Mouse (Mus musculus) frontal cortex, postnatal 14 days (tissue): ENCODE results near the gene Ccnb1.
"Not testable (repeated sequence)": the region's sequence is repeated elsewhere in the genome, so short reads cannot be mapped to it uniquely, and the experiment has no call there.

Experiments used
- DNase-seq, 2 experiments: peaks; one replicate each; pipeline ENCODE4 v3.0.0; 2022; ENCODE audit warnings: low spot score in 2 of 2

The Ccnb1 gene

DNA sequence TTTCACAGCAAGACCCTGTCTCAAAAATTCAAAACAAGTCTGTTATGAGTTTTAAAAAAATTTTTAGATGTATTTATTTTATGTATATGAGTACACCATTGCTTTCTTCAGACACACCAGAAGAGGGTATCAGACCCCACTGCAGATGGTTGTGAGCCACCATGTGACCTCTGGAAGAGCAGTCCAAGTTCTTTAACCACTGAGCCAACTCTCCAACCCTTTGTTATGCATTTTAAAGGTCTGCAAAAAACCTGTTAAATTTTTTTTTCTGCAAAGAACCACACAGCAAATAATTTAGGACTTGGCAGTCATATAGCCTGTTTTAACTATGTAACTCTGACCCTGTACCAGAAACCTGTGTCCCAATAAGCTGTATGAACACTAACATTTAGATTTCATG, 11.7 kb downstream of the Ccnb1 start:
- no peak for DNase-seq

DNA sequence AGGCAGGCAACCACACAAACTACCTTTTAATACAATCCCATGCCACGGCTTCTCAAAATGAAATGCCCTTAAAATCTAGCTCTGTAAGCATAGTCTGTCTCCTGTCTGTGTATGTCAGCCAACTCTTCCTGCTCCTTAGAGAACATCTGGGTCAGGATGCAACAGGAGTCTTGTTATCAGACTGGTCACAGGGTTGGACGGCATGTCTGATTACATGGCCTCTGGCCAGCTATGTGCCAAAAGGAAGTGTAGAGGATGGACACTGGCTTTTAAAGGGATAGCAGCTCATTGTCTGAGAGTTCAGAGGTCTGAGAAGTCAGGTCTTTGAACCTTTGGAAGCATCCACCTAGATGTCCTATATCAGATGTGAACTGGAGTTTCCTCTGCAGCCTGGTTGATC, 31.0 kb downstream of the Ccnb1 start:
- no peak for DNase-seq

DNA sequence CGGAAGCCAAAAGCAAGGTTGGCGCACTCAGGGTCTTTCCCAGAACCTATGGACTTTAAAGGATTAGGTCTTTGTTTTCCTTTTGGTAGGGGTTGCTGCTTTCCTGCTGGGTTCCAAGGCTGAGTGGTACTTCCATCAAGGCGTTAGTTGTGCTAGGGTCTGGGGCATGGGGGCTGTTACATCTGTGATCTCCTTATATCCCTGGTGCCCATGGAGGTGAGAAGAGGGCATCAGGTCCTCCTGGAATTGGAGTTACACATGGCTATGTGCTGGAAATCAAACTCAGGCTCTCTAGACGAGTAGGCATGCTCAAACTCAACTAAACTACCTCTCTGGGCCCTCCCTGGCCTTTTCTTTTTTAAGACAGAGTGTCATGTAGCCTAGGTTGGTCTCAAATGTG, 32.2 kb downstream of the Ccnb1 start:
- DNase-seq: no peak

DNA sequence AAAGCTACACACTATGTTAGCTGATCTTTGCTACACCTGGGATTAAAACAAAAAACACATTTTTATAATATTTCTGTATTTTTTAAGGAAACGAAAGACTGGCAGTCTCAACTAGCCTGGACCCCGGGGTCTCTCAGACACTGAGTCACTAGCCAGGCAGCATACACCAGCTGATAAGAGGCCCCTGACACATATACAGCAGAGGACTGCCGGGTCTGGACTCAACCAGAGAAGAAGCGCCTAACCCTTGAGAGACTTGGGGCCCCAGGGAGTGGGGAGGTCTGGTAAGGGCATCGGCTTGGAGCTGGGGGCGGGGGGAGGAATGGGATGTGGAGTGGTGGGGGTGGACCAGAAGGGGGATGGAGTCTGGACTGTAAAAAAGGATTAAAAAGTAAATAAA, 33.4 kb downstream of the Ccnb1 start:
- DNase-seq: no peak

DNA sequence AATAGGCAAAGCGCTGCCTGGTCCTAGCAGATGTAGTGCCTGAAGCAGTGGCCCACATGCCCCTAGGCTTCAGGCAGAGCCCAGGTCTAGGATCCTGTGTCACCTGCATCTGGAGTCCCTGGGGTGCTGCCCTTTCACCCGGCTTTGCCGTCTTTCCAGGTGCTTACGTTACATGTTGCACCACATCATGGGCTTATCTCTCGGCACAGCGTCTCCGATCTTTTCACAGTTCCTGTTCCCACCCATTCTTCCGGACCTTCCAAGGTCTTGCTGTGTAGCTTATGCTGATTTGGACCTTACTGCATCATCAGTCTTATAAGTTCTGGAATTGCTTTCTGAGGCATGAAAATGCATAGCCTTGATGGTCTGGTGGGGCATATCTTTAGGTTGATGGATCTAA, 33.8 kb downstream of the Ccnb1 start:
- no peak for DNase-seq

DNA sequence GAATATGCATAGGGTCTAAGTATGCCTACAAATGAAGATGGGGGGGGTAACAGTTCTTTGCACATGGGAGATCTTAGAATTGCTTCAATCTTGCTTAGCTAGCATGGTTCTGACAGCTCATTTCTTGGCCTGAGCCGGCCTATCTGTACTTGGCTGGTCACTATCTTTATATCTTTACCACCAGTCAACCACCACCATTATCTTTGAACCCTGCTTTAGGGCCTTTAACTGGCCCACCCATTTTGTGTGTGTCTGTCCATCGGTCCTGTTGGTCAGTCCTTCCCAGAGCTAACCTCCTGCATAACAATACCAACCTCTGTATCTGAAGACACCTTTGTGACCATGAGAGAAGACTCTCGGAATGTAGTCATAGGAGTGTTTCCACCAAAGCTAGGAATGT, 35.0 kb downstream of the Ccnb1 start:
- no peak for DNase-seq

DNA sequence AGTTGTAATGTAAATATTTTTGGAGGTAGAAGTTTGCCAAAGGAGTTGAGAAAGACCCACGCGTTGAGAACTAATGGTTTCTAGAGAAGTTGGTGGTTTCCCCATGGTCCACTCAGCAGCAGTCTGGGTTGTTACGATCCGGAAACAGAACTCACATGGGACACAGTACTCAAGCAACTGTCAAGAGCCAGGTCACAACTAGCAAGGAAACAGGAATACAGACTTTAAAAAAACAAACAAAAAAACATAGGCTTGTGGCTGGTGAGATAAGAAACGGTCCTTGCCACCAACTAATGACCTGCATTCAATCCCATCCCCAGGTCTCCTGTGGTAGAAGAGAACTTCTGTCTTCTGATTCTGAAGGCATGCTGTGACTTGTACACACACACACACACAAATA, 35.6 kb downstream of the Ccnb1 start:
- DNase-seq: no peak

DNA sequence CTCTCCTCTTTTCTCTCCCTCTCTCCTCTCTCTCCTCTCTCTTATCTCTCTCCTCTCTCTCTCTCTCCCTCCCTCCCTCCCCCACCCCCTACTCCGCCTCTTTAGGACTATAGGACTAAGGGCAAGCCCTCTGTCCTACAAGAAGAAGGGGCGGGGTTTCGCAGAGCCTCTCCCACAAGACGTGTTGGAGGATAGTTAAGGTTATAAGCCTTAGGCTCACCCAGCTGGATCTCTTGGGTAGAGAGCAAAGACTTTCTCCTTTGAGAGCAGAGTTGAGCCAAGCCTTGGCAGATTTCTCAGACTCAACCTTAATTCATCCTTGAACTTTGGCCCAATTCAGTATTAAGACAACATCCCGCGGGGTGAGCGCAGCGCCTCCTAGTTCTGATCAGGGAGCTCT, 37.7 kb downstream of the Ccnb1 start:
- no peak for DNase-seq

DNA sequence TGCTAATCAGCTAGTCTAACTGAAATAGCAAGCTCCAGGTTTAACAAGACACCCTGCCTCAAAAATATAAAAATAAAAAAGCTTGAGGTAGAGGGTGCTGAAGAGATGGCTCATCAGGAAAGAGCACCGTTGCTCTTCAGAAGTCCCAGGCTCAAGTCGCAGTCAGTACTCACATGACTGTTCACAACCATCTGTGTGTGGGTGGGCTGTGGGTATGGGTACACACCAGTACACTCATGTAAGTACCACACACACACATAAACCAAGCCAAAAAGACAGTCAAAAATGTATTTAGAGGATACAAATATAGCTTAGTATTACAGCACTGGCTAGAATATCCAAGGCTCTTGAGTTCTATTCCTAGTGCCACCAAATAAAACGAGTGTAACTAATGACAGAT, 40.3 kb downstream of the Ccnb1 start:
- peak; percentile 20 to 32 for DNase-seq

DNA sequence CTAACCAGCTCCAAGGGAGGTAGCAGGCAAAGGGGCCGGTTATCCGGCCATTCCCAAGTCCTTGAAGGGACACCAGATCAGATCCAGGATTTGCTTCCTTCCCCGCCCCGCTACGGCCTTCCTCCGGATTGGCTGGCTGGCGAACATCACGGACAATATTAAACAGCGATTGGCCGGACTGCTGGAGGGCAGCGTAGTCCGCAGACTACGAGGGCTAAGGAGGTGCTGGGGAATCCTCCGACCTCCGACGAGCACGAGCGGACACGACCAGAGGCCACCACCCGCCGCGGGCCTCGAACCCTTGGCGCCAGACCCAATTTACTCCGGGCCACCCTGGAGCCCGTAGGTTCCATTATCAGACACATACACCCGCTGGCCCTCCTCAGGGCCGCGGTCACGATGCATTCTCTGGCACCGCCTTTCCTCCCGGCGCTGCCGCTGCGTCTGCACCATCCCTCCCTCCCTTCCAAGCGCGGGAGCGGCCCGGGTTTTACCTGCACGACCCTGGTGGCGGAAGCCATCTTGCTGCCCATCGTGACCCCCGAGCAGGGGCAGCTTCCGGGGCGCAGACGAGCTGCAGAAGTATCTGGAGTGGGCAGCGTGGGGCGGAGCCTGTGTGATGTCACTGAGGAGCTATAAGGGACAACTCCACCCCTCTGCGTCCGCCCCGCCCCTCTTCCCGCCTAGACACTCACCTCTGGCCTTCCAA, 42.2 kb downstream of the Ccnb1 start, which contains the start of gene Mrps36:
Gene Mrps36 (minus strand): TSS at position 624 of the 709 bp plus-strand sequence.
- peak; percentile 88 for DNase-seq

DNA sequence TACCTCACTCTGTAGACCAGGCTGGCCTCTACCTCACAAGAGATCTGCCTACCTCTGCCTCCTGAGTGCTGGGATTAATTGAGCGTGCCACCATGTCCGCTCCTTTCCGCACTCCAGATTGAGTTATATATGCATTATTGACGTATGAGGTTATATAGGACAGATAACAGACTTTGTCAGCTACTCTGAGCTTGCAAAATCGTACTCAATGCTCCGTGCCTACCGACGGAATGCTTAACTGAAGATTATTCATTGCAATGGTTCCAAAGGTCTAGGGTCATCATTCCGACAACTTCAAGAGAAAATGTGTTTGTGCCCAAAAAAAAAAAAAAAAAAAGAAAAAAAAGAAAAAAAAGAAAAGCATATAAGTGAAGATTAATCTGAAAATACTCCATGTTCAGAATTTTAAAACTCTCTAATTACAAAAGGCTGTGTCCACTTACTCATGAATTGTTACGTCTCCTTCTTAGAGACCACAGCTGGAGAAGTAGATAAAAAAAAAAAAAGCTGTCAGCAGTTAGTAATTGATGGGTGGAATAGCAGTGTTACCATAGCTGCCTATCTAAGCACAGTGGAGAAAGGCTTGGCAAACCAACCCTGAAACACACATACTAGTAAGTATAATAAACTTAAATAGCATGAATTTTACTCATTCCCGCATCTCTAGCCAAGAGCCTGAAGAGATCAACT, 42.9 kb downstream of the Ccnb1 start:
- DNase-seq: no peak

DNA sequence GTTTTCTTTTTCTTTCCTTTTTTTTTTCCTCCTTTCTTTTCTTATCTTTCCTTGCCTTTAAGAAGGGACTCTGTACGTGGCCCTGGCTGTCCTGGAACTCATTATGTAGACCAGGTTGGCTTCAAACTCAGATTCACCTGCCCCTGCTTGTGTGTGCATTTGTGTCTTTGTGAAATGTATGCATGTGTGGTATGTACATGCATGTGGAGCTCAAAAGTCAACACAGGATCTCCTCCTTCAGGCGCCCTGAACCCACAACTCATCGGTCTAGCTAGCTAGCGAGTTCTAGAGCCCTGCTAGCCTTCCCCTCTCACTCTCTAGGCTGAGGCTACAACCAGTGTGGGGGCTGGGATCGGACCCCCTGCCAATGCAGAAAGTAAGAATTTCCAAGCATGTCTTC, 43.5 kb downstream of the Ccnb1 start:
- no peak for DNase-seq

DNA sequence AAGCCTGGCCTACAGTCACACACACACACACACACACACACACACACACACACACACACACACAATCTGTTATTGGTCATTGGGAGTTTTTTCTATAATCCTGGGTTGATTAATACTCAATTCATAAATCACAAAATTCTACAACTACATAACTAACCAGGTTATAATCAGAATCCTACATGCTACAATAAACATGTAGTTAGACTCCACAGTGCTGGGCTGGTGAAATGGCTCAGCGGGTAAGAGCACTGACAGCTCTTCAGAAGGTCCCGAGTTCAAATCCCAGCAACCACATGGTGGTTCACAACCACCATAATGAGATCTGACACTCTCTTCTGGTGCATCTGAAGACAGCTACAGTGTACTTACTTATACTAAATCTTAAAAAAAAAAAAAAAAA, 53.6 kb downstream of the Ccnb1 start:
- no peak for DNase-seq

DNA sequence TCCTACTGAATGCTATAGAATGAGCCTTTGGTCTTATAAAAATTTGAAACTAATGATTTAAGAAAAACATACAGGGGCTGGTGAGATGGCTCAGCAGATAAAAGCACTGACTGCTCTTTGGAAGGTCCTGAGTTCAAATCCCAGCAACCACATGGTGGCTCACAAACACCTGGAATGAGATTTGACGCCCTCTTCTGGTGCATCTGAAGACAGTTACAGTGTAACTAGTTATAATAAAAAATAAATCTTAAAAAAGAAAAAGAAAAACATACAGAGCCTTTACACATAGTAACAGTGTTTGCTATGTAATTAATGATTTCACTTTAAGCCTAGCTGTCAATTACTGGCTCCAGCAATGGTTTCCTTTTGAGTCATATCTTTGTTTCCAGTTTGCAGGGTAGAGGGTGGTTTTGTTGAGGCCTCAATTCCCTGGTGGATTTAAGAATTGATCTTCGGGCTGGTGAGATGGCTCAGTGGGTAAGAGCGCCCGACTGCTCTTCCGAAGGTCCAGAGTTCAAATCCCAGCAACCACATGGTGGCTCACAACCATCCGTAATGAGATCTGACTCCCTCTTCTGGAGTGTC, 54.8 kb downstream of the Ccnb1 start:
- not testable (repeated sequence) for DNase-seq

DNA sequence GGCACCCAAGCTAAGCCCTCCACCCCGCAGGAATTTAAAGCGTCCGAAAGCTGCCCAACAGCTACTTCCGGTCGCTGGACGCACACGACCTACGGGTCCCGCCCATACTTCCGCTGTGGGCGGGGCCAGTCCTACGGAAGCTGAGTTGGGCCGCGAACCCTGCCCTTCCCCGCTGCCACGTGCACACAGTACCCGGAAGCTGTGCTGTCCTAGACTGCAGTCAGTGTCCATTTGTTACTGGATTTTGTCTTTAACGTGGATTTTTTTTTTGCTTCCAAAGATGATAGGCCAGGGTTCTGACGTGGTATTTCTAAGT, 55.6 kb downstream of the Ccnb1 start, which contains the start of gene Cdk7:
Gene Cdk7 (minus strand): TSS at position 79 of the 316 bp plus-strand sequence.
- DNase-seq: peak; percentile 86 to 88

DNA sequence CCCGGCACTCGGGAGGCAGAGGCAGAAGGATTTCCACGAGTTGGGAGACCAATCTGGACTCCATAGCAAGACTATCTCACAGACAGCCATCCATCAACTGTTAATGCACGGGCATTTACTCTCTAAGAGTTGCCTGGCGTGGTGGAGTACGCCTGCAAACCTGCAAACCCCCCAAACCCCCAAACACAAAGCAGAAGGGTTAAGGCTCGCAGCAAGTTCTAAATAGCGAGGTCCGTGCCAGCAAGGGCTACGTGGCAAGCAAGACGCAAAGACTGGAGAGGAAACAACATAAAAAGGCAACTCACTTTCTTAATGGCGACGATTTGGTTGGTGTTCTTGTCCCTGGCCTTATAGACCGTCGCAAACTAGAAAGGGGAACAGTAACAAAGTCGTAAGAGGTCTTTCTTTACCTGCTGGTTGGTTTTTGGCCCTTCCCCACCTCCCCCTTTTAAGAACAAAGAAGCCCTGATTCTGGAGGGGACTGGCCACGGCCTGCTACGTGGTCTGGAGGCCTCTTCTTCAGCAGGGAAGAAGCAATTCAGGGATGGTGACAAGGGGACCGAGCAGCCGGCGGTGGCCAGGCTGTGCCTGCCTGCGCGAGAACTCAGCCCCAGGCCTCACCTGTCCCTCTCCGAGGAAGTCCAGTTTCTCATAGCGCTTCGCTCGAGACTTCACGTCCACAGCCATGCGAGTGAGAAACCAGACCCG, 56.1 kb downstream of the Ccnb1 start:
- no peak for DNase-seq
